Mouse (Mus musculus) adrenal gland, postnatal 14 days (tissue): ENCODE measurements at regions not wholly inside any gene's neighbourhood (a gene's known extent, or its start where the extent isn't known, plus 50 kb on each side); places are given as distances from the start of the nearest gene placed in this dataset.

ENCODE experiments used
- DNase-seq: peaks from one replicate; pipeline ENCODE4 v3.0.0; 2021; ENCODE audit warnings: mixed read lengths

DNA sequence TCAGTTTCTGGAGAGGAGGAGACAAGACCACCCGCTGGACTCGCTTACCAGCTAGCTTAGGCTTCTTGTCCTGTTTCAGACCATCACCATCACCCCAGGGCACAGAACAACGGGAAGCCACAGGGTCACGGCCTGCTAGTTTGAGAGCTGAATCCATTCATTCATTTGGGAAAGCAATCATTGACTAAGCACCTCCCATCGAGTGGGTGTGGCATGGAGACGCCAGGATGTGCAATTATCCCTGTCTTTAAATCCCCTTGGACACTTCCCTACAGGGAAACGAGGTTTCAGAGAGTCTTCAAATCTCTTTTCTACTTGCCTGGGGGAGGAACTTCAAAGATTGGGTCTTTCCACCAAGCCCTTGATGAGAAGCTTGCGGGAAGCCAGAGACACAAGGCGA lies 108.7 kb downstream of the 2410131K14Rik start:
- no peak for DNase-seq

GRCm38 (mm10) chr5:118354127-118354526 lies 109.1 kb downstream of the 2410131K14Rik start:
- no peak for DNase-seq

- no peak for DNase-seq
Observed at GRCm38 (mm10) chr5:118354871-118355270, 109.8 kb downstream of the 2410131K14Rik start.

DNA sequence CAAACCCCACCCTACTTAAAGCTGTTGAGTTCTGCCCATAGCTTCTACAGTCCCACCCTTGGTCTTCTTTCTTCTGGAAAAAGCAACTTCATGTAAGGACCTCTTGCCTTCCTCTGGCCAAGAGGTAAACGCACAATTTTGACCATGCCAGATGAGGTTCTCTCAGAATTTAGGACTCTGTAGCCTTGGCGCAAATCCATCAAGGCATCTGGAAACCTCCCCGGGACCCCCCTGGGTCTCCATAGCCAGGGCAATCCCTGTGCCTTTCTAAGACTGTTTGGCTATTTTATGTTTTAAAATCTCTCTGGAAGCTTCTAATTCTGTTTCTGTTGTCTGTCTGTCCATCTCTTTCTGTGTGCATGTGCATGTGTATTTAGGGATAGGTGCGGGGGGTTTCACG lies 110.3 kb downstream of the 2410131K14Rik start:
- no peak for DNase-seq

GRCm38 (mm10) chr5:118355691-118356337 lies 110.8 kb downstream of the 2410131K14Rik start:
- peak; percentile 70 for DNase-seq

DNA sequence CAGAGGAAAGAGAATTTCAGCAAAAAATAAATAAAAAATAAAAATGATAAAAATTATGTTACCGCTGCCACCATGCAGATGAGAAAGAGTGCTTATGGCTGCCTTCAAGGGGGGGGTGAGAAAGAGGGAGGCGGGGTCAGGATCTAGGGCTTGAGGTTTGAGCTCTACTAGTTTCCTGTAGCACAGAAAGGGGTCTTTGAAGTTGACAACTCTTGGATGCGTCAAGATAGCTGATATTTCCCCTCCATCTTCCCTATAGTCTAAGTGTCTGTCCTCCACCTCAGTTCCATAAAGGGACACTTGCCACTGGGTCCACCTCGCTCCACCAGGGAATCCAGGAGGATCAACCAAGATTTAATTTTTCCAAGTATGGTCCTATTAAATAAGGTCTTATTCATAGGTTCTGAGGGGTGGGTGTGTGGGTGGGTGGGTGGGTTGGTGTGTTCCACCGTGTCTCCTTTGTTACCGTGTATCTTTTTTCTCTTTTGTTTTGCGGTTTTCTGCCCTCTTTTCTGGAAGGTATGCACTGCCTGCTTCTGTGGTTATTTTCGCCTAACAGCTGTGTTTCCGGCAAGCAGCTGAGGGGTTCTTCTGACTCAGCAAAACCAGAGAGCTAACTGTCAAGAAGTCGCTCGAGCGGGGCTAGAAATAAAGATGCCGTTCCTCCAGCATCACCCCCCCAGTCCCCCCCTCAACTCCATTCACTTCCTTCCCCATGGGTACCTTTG lies 114.8 kb downstream of the 2410131K14Rik start:
- no peak for DNase-seq

DNA sequence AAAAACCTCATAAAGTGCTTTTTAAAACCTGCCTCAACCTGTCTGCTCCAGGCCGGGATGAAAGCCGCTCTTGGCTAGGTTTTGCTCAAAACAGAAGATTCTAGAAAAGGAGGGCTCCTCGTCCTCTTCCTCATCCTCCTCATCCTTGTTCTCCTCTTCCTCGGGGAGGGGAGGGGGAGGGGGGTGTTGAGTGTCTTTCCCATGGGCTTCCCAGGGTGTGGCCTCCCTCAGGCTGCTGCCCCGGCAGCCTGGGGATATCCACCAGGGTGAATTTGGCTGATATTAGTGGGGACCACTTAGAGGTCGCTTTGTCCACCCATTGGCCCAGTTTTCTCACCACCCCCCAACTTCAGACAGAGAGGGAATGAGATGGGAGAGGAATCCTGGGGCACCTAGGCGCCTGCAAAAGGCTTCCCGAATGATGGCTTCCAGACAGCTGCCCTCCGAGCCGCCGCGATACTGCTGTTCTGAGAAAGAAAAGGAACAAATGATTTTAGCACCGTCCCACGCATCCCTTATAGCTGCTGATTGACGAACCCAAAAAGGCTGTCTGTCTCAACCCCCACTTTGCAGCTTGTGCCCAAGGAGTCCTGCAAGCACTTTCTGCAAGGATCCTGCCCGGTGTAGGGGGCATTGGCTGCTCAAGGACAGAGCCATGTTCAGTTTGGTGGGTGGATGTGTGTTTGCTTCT lies 115.5 kb downstream of the 2410131K14Rik start:
- DNase-seq: no peak

DNA sequence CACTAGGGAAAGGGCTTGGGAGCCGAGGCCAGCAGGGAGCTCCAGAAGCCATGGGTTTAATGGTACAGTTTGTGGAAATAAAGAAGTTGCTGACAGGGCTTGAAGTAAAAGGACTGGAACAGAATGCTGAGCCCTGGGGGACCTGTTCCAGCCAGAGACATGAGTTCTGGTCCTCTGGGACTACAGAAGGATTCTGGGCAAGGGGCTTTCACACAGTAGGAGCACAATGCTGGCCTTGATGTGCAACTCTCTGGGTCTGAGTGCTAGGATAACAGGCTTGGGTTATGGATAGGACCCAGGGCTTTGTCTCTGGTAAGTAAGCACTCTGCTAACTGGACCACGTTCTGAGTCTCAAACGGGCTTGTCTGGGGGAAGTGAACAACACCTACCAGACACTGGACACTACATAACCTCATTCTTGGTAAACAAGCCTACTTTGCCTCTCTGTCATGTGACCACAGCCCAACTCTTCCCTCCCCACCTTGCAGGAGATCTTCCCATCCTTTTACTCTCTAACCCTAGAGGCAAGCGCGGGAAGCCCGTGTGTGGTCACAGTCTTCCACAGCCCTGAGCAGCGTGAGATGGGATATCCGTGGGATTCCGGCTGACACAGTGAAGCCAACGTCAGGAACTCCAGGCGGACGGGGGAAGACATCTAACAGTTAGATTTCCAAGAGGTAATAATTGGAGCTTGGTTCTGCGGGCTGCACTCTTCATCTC lies 116.3 kb downstream of the 2410131K14Rik start:
- no peak for DNase-seq

DNA sequence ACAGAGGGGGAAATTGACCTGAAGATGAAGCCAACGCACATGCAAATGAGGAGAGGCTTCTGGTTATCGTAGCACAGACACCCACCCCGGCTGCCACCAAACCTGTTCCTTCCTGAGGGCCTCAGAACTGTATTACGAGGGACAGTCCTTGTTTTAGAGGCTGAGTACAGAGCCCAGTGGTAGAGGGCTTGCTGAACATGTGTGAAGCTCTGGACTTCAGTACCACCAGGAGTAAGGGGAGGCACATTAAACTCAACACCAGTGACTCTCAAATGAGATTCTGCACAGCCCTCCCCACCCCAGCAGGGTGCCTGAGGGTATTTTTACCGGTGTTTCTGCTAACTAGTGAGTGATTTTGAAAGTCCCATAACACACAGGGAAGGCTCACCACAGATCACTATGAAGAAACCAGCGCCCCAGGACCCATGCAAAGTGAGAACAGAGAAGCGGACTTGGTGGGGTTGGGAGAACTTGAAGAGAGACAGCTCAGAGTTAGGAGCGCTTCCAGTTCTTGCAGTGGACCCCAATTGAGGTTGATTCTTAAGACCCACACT lies 116.9 kb downstream of the 2410131K14Rik start:
- no peak for DNase-seq

- no peak for DNase-seq
Observed at GRCm38 (mm10) chr5:118362738-118363137, 117.7 kb downstream of the 2410131K14Rik start.

DNA sequence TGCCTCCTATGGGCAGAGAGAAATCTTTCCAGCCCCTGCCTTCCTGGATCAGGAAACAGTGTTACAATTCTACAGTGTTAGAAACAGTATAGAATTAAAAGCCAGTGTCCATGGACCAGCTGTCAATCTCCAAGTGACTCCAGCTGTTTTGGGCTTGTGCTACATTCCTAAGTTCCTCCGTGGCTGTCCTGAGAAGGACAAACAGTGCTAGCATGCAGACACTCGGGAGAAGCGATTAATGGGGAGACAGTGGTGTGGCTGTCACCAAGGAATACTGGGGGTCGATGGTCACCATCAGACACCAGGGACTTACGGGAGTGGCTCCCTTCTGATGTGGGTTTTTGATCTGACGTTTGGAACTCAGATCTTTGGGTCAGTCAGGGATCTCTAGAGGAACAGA lies 118.1 kb downstream of the 2410131K14Rik start:
- no peak for DNase-seq

DNA sequence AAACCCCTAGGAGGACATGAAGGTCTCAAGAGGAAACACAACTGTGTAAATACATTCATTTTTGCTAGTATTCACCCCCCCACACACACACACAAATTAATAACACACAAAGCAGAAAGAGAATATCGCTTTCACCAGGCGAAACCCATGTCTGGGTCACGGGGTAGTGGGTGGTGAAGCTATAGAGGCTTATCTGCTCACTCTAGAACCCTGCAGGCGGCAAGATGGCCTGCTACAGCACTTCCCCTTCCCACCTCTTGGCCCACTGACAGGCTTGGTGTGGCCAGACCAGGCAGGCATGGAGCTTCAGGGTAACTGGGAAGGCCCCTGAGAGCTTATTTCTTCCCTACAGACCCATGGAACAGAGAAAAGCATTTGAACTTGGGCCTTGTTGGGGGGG lies 119.6 kb downstream of the 2410131K14Rik start:
- no peak for DNase-seq

GRCm38 (mm10) chr5:118365196-118365595 lies 120.2 kb downstream of the 2410131K14Rik start:
- peak; percentile 56 for DNase-seq

DNA sequence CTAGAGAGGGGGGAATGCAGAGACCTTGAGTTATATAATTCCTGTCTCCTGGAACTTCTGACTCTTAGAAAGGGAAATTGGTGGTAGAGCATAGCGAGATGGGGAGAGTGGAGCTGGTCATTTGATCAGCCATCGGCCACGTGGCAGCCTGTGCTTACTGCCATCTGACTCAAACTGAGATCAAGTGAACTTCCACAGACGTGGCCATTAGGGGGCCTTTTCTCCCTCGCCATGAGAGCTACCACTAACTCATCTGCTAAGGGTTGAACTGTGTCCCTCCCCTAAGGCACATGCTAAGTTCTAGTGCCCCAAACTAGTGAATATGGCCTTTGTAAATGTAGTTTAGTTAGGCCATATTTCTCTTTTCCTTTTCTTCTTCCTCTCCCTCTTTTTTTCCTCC lies 120.6 kb downstream of the 2410131K14Rik start:
- DNase-seq: no peak

DNA sequence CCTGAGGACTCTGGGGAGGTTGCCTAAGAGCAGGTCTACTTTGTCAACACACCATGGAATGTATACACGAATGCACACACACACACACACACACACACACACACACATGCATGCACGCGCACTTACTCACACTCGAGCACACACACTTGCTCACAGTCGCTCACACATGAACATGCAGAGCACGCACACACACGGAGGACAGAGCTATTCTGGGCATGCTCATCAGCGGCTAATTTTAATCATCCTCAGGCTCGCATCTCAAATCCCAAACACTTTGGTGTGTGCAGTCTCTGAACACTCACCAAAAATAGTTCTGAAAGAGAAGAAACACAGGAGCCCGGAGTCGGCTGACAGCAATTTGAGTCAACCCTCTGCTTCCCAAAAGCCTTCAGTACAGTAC lies 122.0 kb downstream of the 2410131K14Rik start:
- no peak for DNase-seq

GRCm38 (mm10) chr5:118373581-118373981 lies 128.6 kb downstream of the 2410131K14Rik start:
- DNase-seq: no peak

GRCm38 (mm10) chr5:118374968-118375367 lies 129.9 kb downstream of the 2410131K14Rik start:
- DNase-seq: no peak

GRCm38 (mm10) chr5:118375916-118376315 lies 130.9 kb downstream of the 2410131K14Rik start:
- DNase-seq: no peak

GRCm38 (mm10) chr5:118376478-118376877 lies 131.5 kb downstream of the 2410131K14Rik start:
- no peak for DNase-seq

DNA sequence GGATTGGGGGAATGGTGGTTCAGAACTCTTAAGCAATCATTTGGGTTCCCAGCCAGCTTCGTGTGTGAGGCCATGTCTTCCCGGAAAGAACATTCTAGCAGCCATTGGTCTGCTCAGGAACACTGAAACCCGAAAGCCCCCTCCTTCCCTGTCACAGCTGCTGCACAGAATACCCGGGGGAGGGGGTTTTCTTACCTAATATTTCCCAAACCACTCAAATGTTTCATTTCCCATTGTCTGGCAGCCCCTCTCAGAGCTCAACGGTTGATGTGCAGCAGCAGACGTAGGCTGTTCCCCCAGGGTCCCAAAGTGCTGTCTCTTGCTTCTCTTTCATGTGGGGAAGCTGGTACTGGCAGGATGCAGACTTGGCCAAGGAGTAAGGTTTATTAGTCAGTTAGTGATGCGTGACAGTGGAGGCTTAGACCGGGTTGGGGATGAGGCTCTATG lies 132.4 kb downstream of the 2410131K14Rik start:
- DNase-seq: no peak

DNA sequence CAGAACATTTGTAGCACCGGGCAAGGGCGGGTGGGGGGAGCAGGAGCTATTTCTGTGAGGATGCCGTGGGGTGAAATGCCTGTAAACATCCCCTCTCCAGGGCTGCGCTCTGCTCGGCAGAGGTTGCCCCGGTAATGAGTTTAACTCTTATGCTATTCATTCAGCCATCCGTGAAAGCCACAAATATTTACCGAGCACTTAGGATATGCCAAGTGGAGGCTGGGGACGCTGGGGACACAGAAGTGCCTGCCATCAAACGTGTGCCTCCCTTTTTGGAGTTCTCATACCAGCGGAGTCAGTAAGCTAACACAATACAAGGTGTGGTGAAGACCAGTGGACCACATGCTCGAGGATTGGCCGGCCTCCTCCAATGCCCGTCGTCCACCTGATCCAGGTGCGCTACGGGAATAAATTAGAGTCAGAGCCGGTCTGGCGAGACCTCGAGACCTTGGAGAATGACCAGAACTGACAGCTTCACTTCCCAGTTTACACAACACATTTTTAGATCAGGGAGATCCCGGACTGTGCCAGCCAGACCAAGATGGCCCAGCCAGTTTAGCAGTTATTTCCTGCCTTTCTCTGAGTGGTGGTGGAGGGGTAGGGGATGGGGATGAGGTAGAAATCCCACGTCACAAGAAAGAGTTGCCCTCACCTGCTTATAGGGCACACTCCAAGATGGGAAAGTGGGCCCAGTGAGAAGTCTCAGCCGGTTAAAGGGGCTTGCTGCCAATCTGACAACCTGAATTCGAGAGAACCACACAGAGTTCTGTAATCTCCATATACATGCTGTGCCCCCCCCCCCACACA lies 134.4 kb downstream of the 2410131K14Rik start:
- no peak for DNase-seq

GRCm38 (mm10) chr5:118380052-118380421 lies 135.0 kb downstream of the 2410131K14Rik start:
- DNase-seq: no peak
